Mouse (Mus musculus) T-helper 2 cell (primary cell): ENCODE measurements around the gene Tmem267.
"Not testable (repeated sequence)": the region's sequence is repeated elsewhere in the genome, so short reads cannot be mapped to it uniquely, and the experiment has no call there.

ENCODE experiments used
- in situ Hi-C: fragments of 300-600 bp; cut with MboI, MseI; formaldehyde crosslinking; loops from one replicate; pipeline ENCODE4 v1.15.1; 2025; ENCODE audit warnings: high pct_unique_total_duplicates

Gene Tmem267

GRCm38 (mm10) chr13:119487880-119488580, at the start of gene Tmem267, which contains the start of gene 3110070M22Rik:
Gene Tmem267 (plus strand): TSS chr13:119488039.
Gene 3110070M22Rik (minus strand): TSS chr13:119488383.
- in situ Hi-C loops = loop anchor here (5.0 kb wide), 1 partner anchor 109 kb away; no protein-coding TSS in a partner anchor

GRCm38 (mm10) chr13:119442244-119442643, 45.6 kb upstream of the Tmem267 start:
- in situ Hi-C loops = no loop called here

- in situ Hi-C loops = loop anchor here (25.0 kb wide), 1 partner anchor 1066 kb away; the partner anchor contains the start of genes B430218F22Rik and Mrps30
Measured at GRCm38 (mm10) chr13:119453563-119453962, 34.3 kb upstream of the Tmem267 start.

- in situ Hi-C loops = loop anchor here (25.0 kb wide), 1 partner anchor 1068 kb away; the partner anchor contains the start of genes B430218F22Rik and Mrps30
Measured at GRCm38 (mm10) chr13:119455082-119455481, 32.8 kb upstream of the Tmem267 start.

- in situ Hi-C loops = loop anchor here (25.0 kb wide), 1 partner anchor 1069 kb away; the partner anchor contains the start of genes B430218F22Rik and Mrps30
Measured at GRCm38 (mm10) chr13:119456342-119456741, 31.5 kb upstream of the Tmem267 start.

- in situ Hi-C loops = loop anchor here (10.0 to 25.0 kb wide), 2 partner anchors 223 to 1075 kb away; partner anchors contain the start of genes B430218F22Rik and Mrps30
Measured at GRCm38 (mm10) chr13:119461900-119462595, 25.8 kb upstream of the Tmem267 start.

GRCm38 (mm10) chr13:119462596-119463560, 25.0 kb upstream of the Tmem267 start, which contains the start of gene 4833420G17Rik:
Gene 4833420G17Rik (plus strand): TSS chr13:119462768.
- in situ Hi-C loops = loop anchor here (10.0 to 25.0 kb wide), 2 partner anchors 222 to 1076 kb away; partner anchors contain the start of genes B430218F22Rik and Mrps30

GRCm38 (mm10) chr13:119476631-119477030, 11.2 kb upstream of the Tmem267 start:
- in situ Hi-C loops = no loop called here

GRCm38 (mm10) chr13:119477789-119478188, 10.1 kb upstream of the Tmem267 start:
- in situ Hi-C loops = no loop called here

GRCm38 (mm10) chr13:119487354-119487753, 485 bp upstream of the Tmem267 start:
- in situ Hi-C loops = loop anchor here (5.0 kb wide), 1 partner anchor 110 kb away; no protein-coding TSS in a partner anchor

GRCm38 (mm10) chr13:119492083-119492482, 4.2 kb downstream of the Tmem267 start:
- in situ Hi-C loops = not testable (repeated sequence)

GRCm38 (mm10) chr13:119494938-119495337, 7.1 kb downstream of the Tmem267 start:
- in situ Hi-C loops = not testable (repeated sequence)

GRCm38 (mm10) chr13:119596321-119597211, 108.7 kb downstream of the Tmem267 start:
- in situ Hi-C loops = loop anchor here (5.0 to 25.0 kb wide), 4 partner anchors 109 to 984 kb away; partner anchors contain the start of genes 3110070M22Rik and Tmem267

- in situ Hi-C loops = loop anchor here (5.0 to 25.0 kb wide), 4 partner anchors 111 to 986 kb away; partner anchors contain the start of genes 3110070M22Rik and Tmem267
Measured at GRCm38 (mm10) chr13:119598466-119598865, 110.6 kb downstream of the Tmem267 start.

- in situ Hi-C loops = loop anchor here (5.0 to 25.0 kb wide), 4 partner anchors 112 to 987 kb away; partner anchors contain the start of genes 3110070M22Rik and Tmem267
Measured at GRCm38 (mm10) chr13:119599066-119599465, 111.2 kb downstream of the Tmem267 start.

GRCm38 (mm10) chr13:119599498-119599897, 111.7 kb downstream of the Tmem267 start:
- in situ Hi-C loops = loop anchor here (5.0 to 25.0 kb wide), 4 partner anchors 112 to 987 kb away; partner anchors contain the start of genes 3110070M22Rik and Tmem267

GRCm38 (mm10) chr13:119600166-119600565, 112.3 kb downstream of the Tmem267 start:
- in situ Hi-C loops = loop anchor here (10.0 kb wide), 1 partner anchor 1655 kb away; no protein-coding TSS in a partner anchor

GRCm38 (mm10) chr13:119602688-119603331, 115.0 kb downstream of the Tmem267 start:
- in situ Hi-C loops = loop anchor here (10.0 kb wide), 1 partner anchor 1658 kb away; no protein-coding TSS in a partner anchor
